Mouse (Mus musculus) cortical plate, adult 2 months (tissue): ENCODE measurements around the gene Auts2. TPM values are rescaled to one million over a fixed set of nuclear protein-coding genes. Genes with fewer than 3 reads are reported as not detected.

Source experiments
- H3K27ac ChIP-seq: fragments of 200-500 bp; 2 replicates; pipeline ENCODE4 v1.5.1; 2012; ENCODE audit warnings: low read length, control low read depth, inconsistent platforms; ENCODE audit not compliant: insufficient read depth
- H3K4me1 ChIP-seq: fragments of 200-500 bp; 2 replicates; pipeline ENCODE4 v1.6.1; 2011; ENCODE audit warnings: low read length; ENCODE audit not compliant: control insufficient read depth, insufficient read depth
- H3K4me3 ChIP-seq: fragments of 200-500 bp; 2 replicates; pipeline ENCODE4 v1.5.1; 2011; ENCODE audit warnings: mild to moderate bottlenecking, low read length, control low read depth; ENCODE audit not compliant: insufficient read depth
- CTCF ChIP-seq: fragments of 200-500 bp; IDR thresholded peaks from 2 replicates; pipeline ENCODE4 v1.5.1; 2011; ENCODE audit warnings: mild to moderate bottlenecking, control low read depth, low read length; ENCODE audit not compliant: insufficient read depth; ENCODE audit errors: extremely low read depth
- POLR2A ChIP-seq: fragments of 200-500 bp; IDR thresholded peaks from 2 replicates; pipeline ENCODE4 v1.6.1; 2011; ENCODE audit warnings: mild to moderate bottlenecking, low read length, control low read depth; ENCODE audit not compliant: insufficient read depth; ENCODE audit errors: extremely low read depth
- polyA plus RNA-seq: library from polyadenylated mRNA; depleted of rRNA; stranded (reverse); fragments of >200 nt; gene quantifications from 2 replicates; pipeline ENCODE4 v1.2.3, GENCODE M21; 2012

Auts2 gene
- polyA plus RNA-seq, 1 experiment: 29.7 TPM

DNA sequence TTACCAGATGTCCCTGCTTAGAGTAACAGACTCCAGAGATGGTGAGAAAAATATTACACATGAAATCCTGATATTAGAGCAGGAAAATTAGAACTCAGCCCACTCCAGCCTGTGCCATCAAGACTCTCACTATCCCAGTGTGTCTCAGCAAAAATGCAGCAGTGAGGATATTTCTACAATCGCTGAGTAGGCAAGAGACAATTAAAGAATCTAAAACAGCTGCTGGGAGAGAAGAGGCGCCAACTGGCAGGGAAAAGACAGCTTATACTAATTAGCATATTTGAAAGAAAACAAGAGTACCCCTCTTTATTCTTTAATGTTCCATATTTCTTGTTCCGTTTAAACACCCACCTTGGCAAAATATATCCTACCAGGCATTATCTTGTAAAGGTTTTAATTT, 561.7 kb downstream of the Auts2 start:
- H3K27ac ChIP-seq: no peak overlapping the region
- H3K4me3 ChIP-seq: no peak overlapping the region
- TF ChIP-seq CTCF: no peak
- no peak for TF ChIP-seq POLR2A
- H3K4me1 ChIP-seq: no peaks in the 10 kb centered on the region

GRCm38 (mm10) chr5:131978939-131979338, 564.2 kb downstream of the Auts2 start:
- TF ChIP-seq CTCF: no peak
- no peak for TF ChIP-seq POLR2A

GRCm38 (mm10) chr5:131977497-131977896, 565.6 kb downstream of the Auts2 start:
- H3K4me1 ChIP-seq: no peaks in the 10 kb centered on the region
- H3K4me3 ChIP-seq: no peak overlapping the region
- TF ChIP-seq POLR2A: no peak
- TF ChIP-seq CTCF: 0 out of 2 replicates have a peak, but pooled peaks have one; percentile 7

More at GRCm38 (mm10) chr5:131978939-131979338, 564.2 kb downstream of the Auts2 start:
- H3K4me3 ChIP-seq: no peak overlapping the region
- no peaks in the 10 kb centered on the region for H3K4me1 ChIP-seq
- H3K27ac ChIP-seq: no peak overlapping the region

GRCm38 (mm10) chr5:131971901-131972300, 571.2 kb downstream of the Auts2 start:
- Histone ChIP-seq H3K4me1 (peaks cover 5% of the 10 kb centered on the region; the same call in 1 of the 2 replicates), H3K27ac (no peak overlapping the region), H3K4me3 (no peak overlapping the region)
- TF ChIP-seq CTCF (no peak), POLR2A (no peak)

More at GRCm38 (mm10) chr5:131977497-131977896, 565.6 kb downstream of the Auts2 start:
- H3K27ac ChIP-seq: no peak overlapping the region

DNA sequence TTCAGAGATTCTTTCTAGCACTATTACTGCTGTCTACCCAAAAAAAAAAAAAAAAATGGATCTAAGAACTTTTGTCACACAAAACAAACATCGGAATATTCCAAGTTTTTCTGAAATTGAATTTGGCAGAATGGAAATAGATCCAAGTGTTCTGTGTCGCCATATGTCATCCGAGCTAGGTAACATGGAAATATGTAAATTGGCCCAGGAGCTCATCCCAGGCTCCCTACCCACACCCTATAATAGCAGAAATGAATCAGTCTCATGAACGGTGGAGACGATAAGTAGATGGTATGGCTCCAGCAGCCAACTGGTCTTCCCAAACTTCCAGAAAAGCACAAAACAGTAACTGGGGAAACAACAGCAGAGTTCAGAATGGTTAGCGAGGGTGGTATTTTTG, 577.6 kb downstream of the Auts2 start:
- Histone ChIP-seq H3K27ac (no peak overlapping the region), H3K4me1 (peaks cover 7% of the 10 kb centered on the region; the same call in 1 of the 2 replicates), H3K4me3 (no peak overlapping the region)
- no peak for TF ChIP-seq POLR2A
- no peak for TF ChIP-seq CTCF

GRCm38 (mm10) chr5:131963565-131963964, 579.6 kb downstream of the Auts2 start:
- Histone ChIP-seq H3K27ac (no peak overlapping the region), H3K4me1 (peaks cover 7% of the 10 kb centered on the region; the same call in 1 of the 2 replicates), H3K4me3 (no peak overlapping the region)
- TF ChIP-seq CTCF (no peak), POLR2A (no peak)

- Histone ChIP-seq H3K27ac (no peak overlapping the region), H3K4me3 (no peak overlapping the region), H3K4me1 (0 out of 2 replicates have a peak, but pooled peaks cover 1% of the 10 kb centered on the region)
- TF ChIP-seq CTCF (no peak), POLR2A (no peak)
These were observed 581.3 kb downstream of the Auts2 start for GRCm38 (mm10) chr5:131961859-131962258.

DNA sequence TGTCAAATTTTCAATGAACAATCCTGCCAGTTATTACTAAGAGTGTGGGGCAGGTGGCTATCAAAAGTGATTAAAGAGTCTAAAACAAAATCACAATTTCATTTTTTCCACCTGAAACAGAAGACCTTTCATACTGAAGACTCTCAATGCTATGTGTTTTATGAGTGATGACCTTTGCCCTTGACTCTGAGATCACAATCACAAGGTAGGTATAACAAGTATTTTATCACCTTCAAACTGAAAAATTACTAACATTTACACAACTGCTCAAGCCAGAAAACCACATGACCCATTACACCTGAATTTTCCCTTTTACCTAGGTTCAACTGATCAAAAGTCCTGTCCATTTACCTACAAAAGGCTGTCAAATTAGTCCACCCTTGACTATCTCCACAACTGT, 582.7 kb downstream of the Auts2 start:
- H3K27ac ChIP-seq: no peak overlapping the region
- H3K4me3 ChIP-seq: no peak overlapping the region
- H3K4me1 ChIP-seq: no peaks in the 10 kb centered on the region
- TF ChIP-seq POLR2A (no peak), CTCF (no peak)

- Histone ChIP-seq H3K4me3 (no peak overlapping the region), H3K4me1 (peaks cover 1% of the 10 kb centered on the region; the same call in 1 of the 2 replicates), H3K27ac (no peak overlapping the region)
- no peak for TF ChIP-seq CTCF
- TF ChIP-seq POLR2A: no peak
These were observed 586.1 kb downstream of the Auts2 start for GRCm38 (mm10) chr5:131956998-131957397.

DNA sequence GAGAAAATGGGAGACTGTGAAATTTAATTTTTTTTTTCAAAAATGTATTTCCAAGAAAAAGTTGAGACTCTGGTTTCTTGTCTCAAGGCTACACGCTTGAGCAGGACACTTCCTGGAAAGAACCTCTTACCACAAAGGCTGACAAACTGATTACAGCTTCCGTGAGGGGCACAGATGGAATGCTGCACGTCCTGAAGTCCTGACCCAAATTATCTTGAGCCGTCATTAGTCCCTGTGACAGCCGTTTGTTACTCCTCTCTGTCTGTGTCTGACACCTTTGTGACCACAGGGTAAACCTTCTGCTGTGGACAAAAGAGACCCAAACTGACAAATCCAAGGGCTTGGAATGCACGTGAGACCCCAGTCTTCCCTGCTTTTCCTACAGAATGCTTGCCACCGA, 587.1 kb downstream of the Auts2 start:
- Histone ChIP-seq H3K4me1 (peaks cover 1% of the 10 kb centered on the region; the same call in 1 of the 2 replicates), H3K27ac (no peak overlapping the region), H3K4me3 (no peak overlapping the region)
- no peak for TF ChIP-seq CTCF
- TF ChIP-seq POLR2A: no peak
